Mouse (Mus musculus) stomach, postnatal 0 days (tissue): ENCODE data around the gene Zc2hc1b. TPM values are rescaled to one million over a fixed set of nuclear protein-coding genes. Genes with fewer than 3 reads are reported as not detected.

Experiments used
- ATAC-seq: fragments of 200-750 bp; cut with Nextera tagmentation; 2 replicates; pipeline ENCODE4 v1.8.0; 2017; ENCODE audit not compliant: low FRiP score, low TSS enrichment
- DNase-seq: peaks from one replicate; pipeline ENCODE4 v3.0.0-alpha.2; 2016; ENCODE audit warnings: low spot score
- H3K27ac ChIP-seq: fragments of 300-500 bp; sonication (generic); replicated peaks from 2 replicates; pipeline ENCODE4 v1.5.1; 2014; ENCODE audit warnings: mild to moderate bottlenecking, control low read depth
- H3K27me3 ChIP-seq: fragments of 300-500 bp; sonication (generic); 2 replicates; pipeline ENCODE4 v1.6.1; 2014; ENCODE audit warnings: low read length; ENCODE audit not compliant: control insufficient read depth, insufficient read depth
- H3K36me3 ChIP-seq: fragments of 300-500 bp; sonication (generic); 2 replicates; pipeline ENCODE4 v1.6.1; 2014; ENCODE audit warnings: low read length, mixed read lengths; ENCODE audit not compliant: control insufficient read depth, insufficient read depth
- H3K4me1 ChIP-seq: fragments of 300-500 bp; sonication (generic); replicated peaks from 2 replicates; pipeline ENCODE4 v1.6.1; 2014; ENCODE audit warnings: antibody characterized with exemption; ENCODE audit not compliant: control insufficient read depth, insufficient read depth
- H3K4me2 ChIP-seq: fragments of 300-500 bp; sonication (generic); replicated peaks from 2 replicates; pipeline ENCODE4 v1.6.1; 2014; ENCODE audit warnings: low read depth, mild to moderate bottlenecking, control low read depth, moderate library complexity
- H3K4me3 ChIP-seq: fragments of 300-500 bp; sonication (generic); 2 replicates; pipeline ENCODE4 v1.5.1; 2014; ENCODE audit warnings: low read depth, low read length, control low read depth
- H3K9ac ChIP-seq: fragments of 300-500 bp; sonication (generic); 2 replicates; pipeline ENCODE4 v1.6.1; 2014; ENCODE audit warnings: mild to moderate bottlenecking, low read length, control low read depth, mixed read lengths
- H3K9me3 ChIP-seq: fragments of 300-500 bp; sonication (generic); 2 replicates; pipeline ENCODE4 v1.6.1; 2016; ENCODE audit warnings: low read length; ENCODE audit not compliant: control insufficient read depth
- CTCF ChIP-seq: IDR thresholded peaks from 2 replicates; pipeline ENCODE4 v1.5.1; 2016; ENCODE audit warnings: antibody characterized with exemption, low read depth, mild to moderate bottlenecking, moderate library complexity
- EP300 ChIP-seq: optimal IDR thresholded peaks from 2 replicates; pipeline ENCODE3; 2016; ENCODE audit warnings: antibody characterized with exemption
- WGBS: fragments of 180-500 bp; shearing (Covaris S2); extraction: QIAGEN DNeasy Blood & Tissue Kit; methylation state at CpG from one replicate; pipeline ENCODE4 v1.1.7; 2014; 5-methylcytosine and 5-hydroxymethylcytosine counted together
- polyA plus RNA-seq: library from polyadenylated mRNA; unstranded; fragments of >200 nt; fragmentation: Nextera tagmentation; extraction: Ambion mirVana; gene quantifications from 2 replicates; pipeline ENCODE4 v1.2.1, GENCODE M21; 2015

Gene Zc2hc1b
- polyA plus RNA-seq, 1 experiment from 2014 or later, result not detected

GRCm38 (mm10) chr10:13150435-13150834 lies 27.4 kb downstream of the Zc2hc1b start:
- H3K36me3 ChIP-seq, result no peaks in the 10 kb centered on the region
- H3K4me2 ChIP-seq, result no peak overlapping the region
- TF ChIP-seq CTCF, result no peak
- TF ChIP-seq EP300, result no peak
- H3K9me3 ChIP-seq, result no peaks in the 10 kb centered on the region
- ATAC-seq, result no peak
- no peak overlapping the region for H3K27ac ChIP-seq
- H3K27me3 ChIP-seq, result no peaks in the 10 kb centered on the region
- H3K4me3 ChIP-seq, result no peak overlapping the region
- H3K9ac ChIP-seq, result no peak overlapping the region
- H3K4me1 ChIP-seq, result no peaks in the 10 kb centered on the region; the same call in 1 of the 2 replicates
- DNase-seq, result peak; percentile 8
- WGBS, result 74% methylated on average over 3 of the region's 3 CpGs

DNA sequence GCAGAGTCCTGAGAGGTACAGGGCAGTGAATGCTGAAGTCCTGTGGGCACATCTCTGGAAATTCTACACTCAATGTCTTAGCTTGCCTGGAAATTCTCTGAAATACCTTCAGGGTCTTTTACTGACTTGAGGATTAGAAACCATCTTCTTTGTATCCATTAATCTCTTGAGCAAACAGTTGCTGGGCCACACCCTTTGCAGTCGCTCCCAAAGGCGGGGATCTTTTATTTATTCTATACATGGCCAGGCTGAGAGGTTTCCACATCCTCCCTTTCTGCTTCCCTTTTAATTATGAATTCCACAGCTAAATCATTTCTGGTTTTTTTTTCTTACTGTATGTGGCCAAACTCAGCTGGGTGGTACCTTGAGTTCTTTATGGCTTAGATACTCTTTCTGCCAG lies 37.4 kb downstream of the Zc2hc1b start:
- Histone ChIP-seq H3K27me3 (no peaks in the 10 kb centered on the region), H3K4me1 (no peaks in the 10 kb centered on the region; the same call in 1 of the 2 replicates), H3K9me3 (no peaks in the 10 kb centered on the region), H3K36me3 (no peaks in the 10 kb centered on the region), H3K4me2 (no peak overlapping the region), H3K27ac (peak overlapping the region; percentile 70), H3K9ac (no peak overlapping the region), H3K4me3 (no peak overlapping the region)
- peak; percentile 12 for DNase-seq
- TF ChIP-seq CTCF (no peak), EP300 (no peak)
- ATAC-seq, result peak; percentile 56; the same call in 1 of the 2 replicates
- 11% methylated on average over 2 of the region's 2 CpGs for WGBS

DNA sequence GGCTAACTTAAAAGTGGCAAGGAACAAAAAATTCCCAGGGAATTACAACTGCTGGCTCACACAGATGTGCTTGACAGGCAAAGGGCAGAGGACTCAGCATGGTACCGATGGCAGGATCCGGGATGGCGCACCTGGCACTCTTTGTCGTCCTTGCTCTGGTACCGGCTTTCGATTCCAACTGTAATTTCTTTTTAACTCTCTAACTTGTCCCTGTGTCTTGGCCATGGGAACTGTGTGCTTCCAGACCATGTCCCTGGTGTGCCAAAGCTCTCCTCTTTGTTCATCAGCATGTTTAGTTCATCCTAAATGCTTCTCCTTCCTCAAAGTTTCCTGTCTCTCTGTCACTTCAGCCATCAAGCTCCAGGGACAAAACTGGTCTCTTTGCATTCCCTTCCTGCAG lies 39.9 kb downstream of the Zc2hc1b start:
- 90% methylated on average over 6 of the region's 6 CpGs for WGBS
- Histone ChIP-seq H3K9ac (no peak overlapping the region), H3K27me3 (no peaks in the 10 kb centered on the region), H3K36me3 (no peaks in the 10 kb centered on the region), H3K4me3 (no peak overlapping the region), H3K4me1 (no peaks in the 10 kb centered on the region; the same call in 1 of the 2 replicates), H3K9me3 (no peaks in the 10 kb centered on the region), H3K4me2 (no peak overlapping the region), H3K27ac (no peak overlapping the region)
- TF ChIP-seq EP300 (no peak), CTCF (no peak)
- peak; percentile 8 for DNase-seq
- no peak for ATAC-seq

DNA sequence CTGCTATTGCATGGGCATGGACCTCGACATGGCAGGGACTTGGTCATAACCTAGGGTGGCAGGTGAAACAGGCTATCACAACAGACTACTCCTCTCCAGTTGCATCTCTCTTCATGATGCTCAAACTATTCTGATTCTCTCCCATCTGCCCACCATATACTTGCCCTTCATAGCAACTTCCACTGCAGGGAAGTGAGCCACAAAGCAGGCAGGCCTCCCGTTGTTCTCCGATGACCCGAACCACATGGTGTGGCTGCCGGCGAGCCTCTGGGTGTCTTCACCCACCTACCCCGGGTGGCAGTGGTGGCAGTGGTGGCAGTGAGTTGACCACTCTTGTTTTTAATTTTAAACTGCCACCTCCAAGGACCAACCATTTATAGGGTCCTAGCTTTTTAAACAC lies 42.1 kb downstream of the Zc2hc1b start:
- H3K27me3 ChIP-seq, result no peaks in the 10 kb centered on the region
- H3K36me3 ChIP-seq, result no peaks in the 10 kb centered on the region
- no peak for TF ChIP-seq CTCF
- no peak for TF ChIP-seq EP300
- no peak overlapping the region for H3K4me2 ChIP-seq
- H3K27ac ChIP-seq, result no peak overlapping the region
- no peak overlapping the region for H3K4me3 ChIP-seq
- no peaks in the 10 kb centered on the region for H3K9me3 ChIP-seq
- H3K9ac ChIP-seq, result no peak overlapping the region
- WGBS, result 94% methylated on average over 7 of the region's 7 CpGs
- DNase-seq (no peak), ATAC-seq (no peak; the same call in 1 of the 2 replicates)
- no peaks in the 10 kb centered on the region; the same call in 1 of the 2 replicates for H3K4me1 ChIP-seq

DNA sequence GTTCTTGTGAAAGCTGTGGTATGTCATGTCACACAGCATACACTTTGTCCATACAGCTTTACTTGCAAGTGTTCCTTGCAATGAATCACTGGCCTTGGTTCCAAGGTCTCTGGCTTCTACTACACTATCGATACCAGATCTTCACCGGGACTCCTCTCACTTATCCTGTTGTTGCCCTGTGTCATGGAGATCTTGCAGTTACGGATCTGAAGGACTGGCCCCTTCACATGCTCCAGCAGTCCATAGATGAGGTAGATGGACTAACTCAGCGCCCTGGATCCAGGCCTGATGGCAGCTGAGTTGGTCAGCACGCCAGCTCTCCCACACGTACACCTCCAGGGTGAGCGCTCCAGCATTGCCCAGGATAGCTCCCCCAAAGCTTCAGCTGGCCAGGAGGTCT lies 42.5 kb downstream of the Zc2hc1b start:
- H3K27me3 ChIP-seq, result no peaks in the 10 kb centered on the region
- DNase-seq (peak; percentile 11), ATAC-seq (no peak; the same call in 1 of the 2 replicates)
- 95% methylated on average over 7 of the region's 7 CpGs for WGBS
- no peak overlapping the region for H3K27ac ChIP-seq
- H3K36me3 ChIP-seq, result no peaks in the 10 kb centered on the region
- TF ChIP-seq EP300 (no peak), CTCF (no peak)
- H3K9me3 ChIP-seq, result no peaks in the 10 kb centered on the region
- H3K4me3 ChIP-seq, result no peak overlapping the region
- no peaks in the 10 kb centered on the region for H3K4me1 ChIP-seq
- no peak overlapping the region for H3K9ac ChIP-seq
- H3K4me2 ChIP-seq, result no peak overlapping the region

GRCm38 (mm10) chr10:13133850-13134249 lies 44.0 kb downstream of the Zc2hc1b start:
- no peaks in the 10 kb centered on the region for H3K4me1 ChIP-seq
- H3K9me3 ChIP-seq, result no peaks in the 10 kb centered on the region
- DNase-seq (no peak), ATAC-seq (no peak)
- no peaks in the 10 kb centered on the region for H3K36me3 ChIP-seq
- H3K27ac ChIP-seq, result no peak overlapping the region
- H3K4me3 ChIP-seq, result no peak overlapping the region
- H3K9ac ChIP-seq, result no peak overlapping the region
- no peak overlapping the region for H3K4me2 ChIP-seq
- no peaks in the 10 kb centered on the region for H3K27me3 ChIP-seq
- TF ChIP-seq EP300, result no peak
- no peak for TF ChIP-seq CTCF
- WGBS, result 86% methylated on average over 4 of the region's 4 CpGs
